Mouse (Mus musculus): ENCODE data around the gene Dnajb13.

DNA sequence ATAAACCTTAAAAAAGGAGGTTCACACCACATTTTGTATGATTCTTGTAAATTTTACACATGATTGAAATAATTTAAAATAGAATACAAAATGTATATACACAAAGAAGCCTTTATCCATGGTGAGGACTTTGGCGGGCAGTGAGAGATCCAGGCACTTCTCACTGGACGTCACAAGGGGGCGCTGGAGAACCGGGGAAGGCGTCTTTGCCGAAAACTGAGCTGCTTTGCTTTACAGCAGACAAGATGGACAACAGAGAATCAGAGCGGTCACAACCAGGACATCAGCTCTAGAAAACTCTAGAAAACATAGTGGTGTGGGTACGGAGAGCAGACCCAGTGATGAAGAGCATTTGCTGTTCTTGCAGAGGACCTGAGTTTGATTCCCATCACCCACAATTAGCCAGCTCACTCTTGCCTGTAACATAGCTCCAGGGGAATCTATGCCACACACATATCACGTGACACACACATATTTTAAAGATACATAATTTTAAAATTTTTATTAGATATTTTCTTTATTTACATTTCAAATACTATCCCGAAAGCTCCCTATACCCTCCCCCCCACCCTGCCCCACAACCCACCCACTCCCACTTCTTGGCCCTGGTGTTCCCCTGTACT lies 6.0 kb upstream of the Dnajb13 start:
- peak; percentile 89 for TF ChIP-seq CTCF (IDR thresholded peaks at IDR 0.05; ENCODE audit: borderline replicate concordance, control insufficient read depth, extremely low read depth, insufficient read depth, low read length, poor library complexity)
- TF ChIP-seq POLR2A (IDR thresholded peaks at IDR 0.05; ENCODE audit: control insufficient read depth, extremely low read depth, insufficient read depth, low read length, poor library complexity) = no peak

Data from thymus, adult 2 months (tissue).